Mouse (Mus musculus): Measurements from ENCODE around the gene Meis2. TPM values are rescaled to one million over a fixed set of nuclear protein-coding genes. Genes with fewer than 3 reads are reported as not detected.

Meis2 gene
- polyA plus RNA-seq, 1 experiment from 2014 or later: 1.4 TPM

GRCm38 (mm10) chr2:115919141-115920071 is 146.2 kb downstream of the Meis2 start:
- Histone ChIP-seq H3K4me1 (replicated peaks) (0 out of 2 replicates have a peak, but pooled peaks cover 5% of the 10 kb centered on the region), H3K36me3 (replicated peaks) (no peaks in the 10 kb centered on the region), H3K9ac (no peak overlapping the region), H3K4me3 (replicated peaks) (no peak overlapping the region), H3K4me2 (no peak overlapping the region), H3K9me3 (replicated peaks) (no peaks in the 10 kb centered on the region), H3K27me3 (no peaks in the 10 kb centered on the region), H3K27ac (replicated peaks) (no peak overlapping the region)
- ATAC-seq (ENCODE audit: insufficient read depth): no peak
- 68% methylated on average over 14 of the region's 14 CpGs for WGBS (ENCODE audit: insufficient replicate concordance)

- Histone ChIP-seq H3K27me3 (no peaks in the 10 kb centered on the region), H3K4me3 (replicated peaks) (no peak overlapping the region), H3K9me3 (replicated peaks) (no peaks in the 10 kb centered on the region), H3K27ac (replicated peaks) (no peak overlapping the region), H3K36me3 (replicated peaks) (no peaks in the 10 kb centered on the region), H3K4me2 (no peak overlapping the region), H3K9ac (no peak overlapping the region), H3K4me1 (replicated peaks) (0 out of 2 replicates have a peak, but pooled peaks cover 5% of the 10 kb centered on the region)
- no peak for ATAC-seq (ENCODE audit: insufficient read depth)
Measured at GRCm38 (mm10) chr2:115918561-115918960, 147.1 kb downstream of the Meis2 start.

GRCm38 (mm10) chr2:115914539-115914938 is 151.1 kb downstream of the Meis2 start:
- Histone ChIP-seq H3K27me3 (no peaks in the 10 kb centered on the region), H3K9me3 (replicated peaks) (no peaks in the 10 kb centered on the region), H3K4me3 (replicated peaks) (no peak overlapping the region), H3K4me2 (no peak overlapping the region), H3K27ac (replicated peaks) (no peak overlapping the region), H3K4me1 (replicated peaks) (0 out of 2 replicates have a peak, but pooled peaks cover 5% of the 10 kb centered on the region), H3K9ac (no peak overlapping the region), H3K36me3 (replicated peaks) (no peaks in the 10 kb centered on the region)
- no peak for ATAC-seq (ENCODE audit: insufficient read depth)
- WGBS (ENCODE audit: insufficient replicate concordance): 68% methylated on average over 4 of the region's 4 CpGs

- Histone ChIP-seq H3K4me3 (replicated peaks) (no peak overlapping the region), H3K4me1 (replicated peaks) (0 out of 2 replicates have a peak, but pooled peaks cover 5% of the 10 kb centered on the region), H3K9ac (no peak overlapping the region), H3K9me3 (replicated peaks) (no peaks in the 10 kb centered on the region), H3K27ac (replicated peaks) (no peak overlapping the region), H3K36me3 (replicated peaks) (no peaks in the 10 kb centered on the region), H3K4me2 (no peak overlapping the region), H3K27me3 (no peaks in the 10 kb centered on the region)
- ATAC-seq (ENCODE audit: insufficient read depth): no peak
- 2% methylated on average over 7 of the region's 7 CpGs for WGBS (ENCODE audit: insufficient replicate concordance)
Measured at GRCm38 (mm10) chr2:115912948-115913529, 152.6 kb downstream of the Meis2 start.

- no peaks in the 10 kb centered on the region for H3K9me3 ChIP-seq (replicated peaks)
- no peak overlapping the region; the same call in 1 of the 2 replicates for H3K4me2 ChIP-seq
- 0 out of 2 replicates have a peak, but pooled peaks cover 5% of the 10 kb centered on the region for H3K4me1 ChIP-seq (replicated peaks)
- H3K9ac ChIP-seq: no peak overlapping the region
- no peaks in the 10 kb centered on the region for H3K27me3 ChIP-seq
- H3K4me3 ChIP-seq (replicated peaks): no peak overlapping the region
- peak overlapping the region; percentile 38; the same call in 1 of the 2 replicates for H3K27ac ChIP-seq (replicated peaks)
- 56% methylated on average over 17 of the region's 17 CpGs for WGBS (ENCODE audit: insufficient replicate concordance)
- no peaks in the 10 kb centered on the region for H3K36me3 ChIP-seq (replicated peaks)
- ATAC-seq (ENCODE audit: insufficient read depth): peak; percentile 59
Measured at GRCm38 (mm10) chr2:115911913-115912642, 153.6 kb downstream of the Meis2 start.

GRCm38 (mm10) chr2:115910217-115910616 is 155.4 kb downstream of the Meis2 start:
- 12% methylated on average over 4 of the region's 4 CpGs for WGBS (ENCODE audit: insufficient replicate concordance)
- no peak overlapping the region for H3K4me2 ChIP-seq
- no peak overlapping the region for H3K4me3 ChIP-seq (replicated peaks)
- no peak overlapping the region for H3K27ac ChIP-seq (replicated peaks)
- H3K27me3 ChIP-seq: no peaks in the 10 kb centered on the region
- ATAC-seq (ENCODE audit: insufficient read depth): no peak
- H3K4me1 ChIP-seq (replicated peaks): 0 out of 2 replicates have a peak, but pooled peaks cover 2% of the 10 kb centered on the region
- H3K36me3 ChIP-seq (replicated peaks): no peaks in the 10 kb centered on the region
- no peaks in the 10 kb centered on the region for H3K9me3 ChIP-seq (replicated peaks)
- no peak overlapping the region for H3K9ac ChIP-seq

- Histone ChIP-seq H3K9me3 (replicated peaks) (no peaks in the 10 kb centered on the region), H3K4me1 (replicated peaks) (no peaks in the 10 kb centered on the region), H3K4me2 (no peak overlapping the region), H3K27me3 (no peaks in the 10 kb centered on the region), H3K27ac (replicated peaks) (no peak overlapping the region), H3K4me3 (replicated peaks) (no peak overlapping the region), H3K9ac (no peak overlapping the region), H3K36me3 (replicated peaks) (no peaks in the 10 kb centered on the region)
- 71% methylated on average over 6 of the region's 6 CpGs for WGBS (ENCODE audit: insufficient replicate concordance)
- ATAC-seq (ENCODE audit: insufficient read depth): no peak
Measured at GRCm38 (mm10) chr2:115901007-115901406, 164.6 kb downstream of the Meis2 start.

GRCm38 (mm10) chr2:115897559-115897958 is 168.1 kb downstream of the Meis2 start:
- Histone ChIP-seq H3K9ac (no peak overlapping the region), H3K36me3 (replicated peaks) (no peaks in the 10 kb centered on the region), H3K4me2 (no peak overlapping the region), H3K4me1 (replicated peaks) (no peaks in the 10 kb centered on the region), H3K9me3 (replicated peaks) (no peaks in the 10 kb centered on the region), H3K27me3 (no peaks in the 10 kb centered on the region), H3K4me3 (replicated peaks) (no peak overlapping the region), H3K27ac (replicated peaks) (no peak overlapping the region)
- 69% methylated on average over 5 of the region's 5 CpGs for WGBS (ENCODE audit: insufficient replicate concordance)
- no peak for ATAC-seq (ENCODE audit: insufficient read depth)

- Histone ChIP-seq H3K9me3 (replicated peaks) (no peaks in the 10 kb centered on the region), H3K9ac (no peak overlapping the region), H3K4me1 (replicated peaks) (no peaks in the 10 kb centered on the region), H3K4me3 (replicated peaks) (no peak overlapping the region), H3K36me3 (replicated peaks) (no peaks in the 10 kb centered on the region), H3K4me2 (no peak overlapping the region), H3K27ac (replicated peaks) (no peak overlapping the region), H3K27me3 (no peaks in the 10 kb centered on the region)
- WGBS (ENCODE audit: insufficient replicate concordance): 22% methylated on average over 2 of the region's 2 CpGs
- ATAC-seq (ENCODE audit: insufficient read depth): no peak
Measured at GRCm38 (mm10) chr2:115897001-115897400, 168.6 kb downstream of the Meis2 start.

GRCm38 (mm10) chr2:115895717-115896116 is 169.9 kb downstream of the Meis2 start:
- WGBS (ENCODE audit: insufficient replicate concordance): 78% methylated on average over 3 of the region's 3 CpGs
- H3K9ac ChIP-seq: no peak overlapping the region
- no peak overlapping the region for H3K4me2 ChIP-seq
- H3K4me3 ChIP-seq (replicated peaks): no peak overlapping the region
- H3K36me3 ChIP-seq (replicated peaks): no peaks in the 10 kb centered on the region
- no peaks in the 10 kb centered on the region for H3K9me3 ChIP-seq (replicated peaks)
- ATAC-seq (ENCODE audit: insufficient read depth): no peak
- no peaks in the 10 kb centered on the region for H3K4me1 ChIP-seq (replicated peaks)
- no peak overlapping the region for H3K27ac ChIP-seq (replicated peaks)
- no peaks in the 10 kb centered on the region for H3K27me3 ChIP-seq

GRCm38 (mm10) chr2:115895256-115895655 is 170.4 kb downstream of the Meis2 start:
- Histone ChIP-seq H3K4me3 (replicated peaks) (no peak overlapping the region), H3K9me3 (replicated peaks) (no peaks in the 10 kb centered on the region), H3K27me3 (no peaks in the 10 kb centered on the region), H3K4me1 (replicated peaks) (no peaks in the 10 kb centered on the region), H3K4me2 (no peak overlapping the region), H3K27ac (replicated peaks) (no peak overlapping the region), H3K36me3 (replicated peaks) (no peaks in the 10 kb centered on the region), H3K9ac (no peak overlapping the region)
- ATAC-seq (ENCODE audit: insufficient read depth): no peak
- WGBS (ENCODE audit: insufficient replicate concordance): 85% methylated on average over 2 of the region's 2 CpGs
